Mouse (Mus musculus): ENCODE measurements around the gene Baat. TPM values are rescaled to one million over a fixed set of nuclear protein-coding genes. Genes with fewer than 3 reads are reported as not detected.
A peak's percentile ranks its signal among the peaks of the same experiment; 100 is the strongest.

The Baat gene
- polyA plus RNA-seq, 2 experiments, result 0.47 to 0.86 TPM

- Histone ChIP-seq H3K9me3 (ENCODE audit: control insufficient read depth, low read length) (no peaks in the 10 kb centered on the region; the same call in 1 of the 2 replicates), H3K9ac (replicated peaks) (no peak overlapping the region), H3K4me3 (ENCODE audit: insufficient read depth in 1 of 2, low read depth in 2 of 2, low read length in 2 of 2) (no peak overlapping the region), H3K27me3 (ENCODE audit: control insufficient read depth, insufficient read depth, low read length) (no peaks in the 10 kb centered on the region), H3K36me3 (replicated peaks; ENCODE audit: control insufficient read depth, insufficient read depth, low read depth) (peaks cover 2% of the 10 kb centered on the region), H3K27ac (no peak overlapping the region), H3K4me1 (replicated peaks; ENCODE audit: control insufficient read depth in 2 of 2, insufficient read depth in 2 of 2, low read length in 1 of 2) (no peaks in the 10 kb centered on the region), H3K4me2 (ENCODE audit: low read depth) (no peak overlapping the region)
- ATAC-seq (ENCODE audit: insufficient read depth) (no peak), DNase-seq (ENCODE audit: low read depth in 3 of 3, low spot score in 3 of 3) (no peak)
- TF ChIP-seq CTCF (IDR thresholded peaks at IDR 0.05; ENCODE audit: low read depth) (no peak), EP300 (IDR thresholded peaks at IDR 0.05; ENCODE audit: low read depth) (no peak)
- WGBS (ENCODE audit: insufficient replicate concordance), result 63% methylated on average over 3 of the region's 3 CpGs
These were observed 28.7 kb upstream of the Baat start for GRCm38 (mm10) chr4:49535036-49535435.

DNA sequence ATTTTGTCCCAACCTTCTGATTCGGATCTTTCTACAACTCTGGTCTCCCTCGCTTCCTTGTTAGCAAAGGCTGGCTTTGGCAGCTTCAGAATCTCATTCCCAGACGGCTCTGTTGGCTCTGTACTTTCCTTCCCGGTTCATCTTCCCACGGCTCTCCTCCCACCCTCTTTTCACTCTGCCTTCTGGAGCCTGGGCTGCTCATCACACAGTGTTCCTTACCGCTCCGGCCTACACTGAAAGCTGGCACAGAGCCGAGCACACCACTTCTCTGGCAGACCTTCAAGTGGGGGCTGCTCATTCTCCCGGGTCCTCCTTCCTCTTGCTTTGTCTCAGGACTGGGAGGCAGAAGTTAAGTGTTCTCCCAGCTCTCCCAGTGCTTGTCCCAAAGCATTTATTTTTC, 16.2 kb upstream of the Baat start:
- Histone ChIP-seq H3K27me3 (ENCODE audit: control insufficient read depth, insufficient read depth, low read length) (no peaks in the 10 kb centered on the region), H3K4me3 (ENCODE audit: insufficient read depth in 1 of 2, low read depth in 2 of 2, low read length in 2 of 2) (no peak overlapping the region), H3K9me3 (ENCODE audit: control insufficient read depth, low read length) (no peaks in the 10 kb centered on the region), H3K9ac (replicated peaks) (no peak overlapping the region), H3K27ac (no peak overlapping the region), H3K4me2 (ENCODE audit: low read depth) (no peak overlapping the region), H3K36me3 (replicated peaks; ENCODE audit: control insufficient read depth, insufficient read depth, low read depth) (peaks cover 4% of the 10 kb centered on the region; the same call in 1 of the 2 replicates), H3K4me1 (replicated peaks; ENCODE audit: control insufficient read depth in 2 of 2, insufficient read depth in 2 of 2, low read length in 1 of 2) (peaks cover 7 to 8% of the 10 kb centered on the region in 2 experiments)
- whole genome bisulfite sequencing (ENCODE audit: insufficient replicate concordance), result 77% methylated on average over 9 of the region's 9 CpGs
- ATAC-seq (ENCODE audit: insufficient read depth), result no peak
- no peak for TF ChIP-seq CTCF (IDR thresholded peaks at IDR 0.05; ENCODE audit: low read depth)
- no peak for TF ChIP-seq EP300 (IDR thresholded peaks at IDR 0.05; ENCODE audit: low read depth)
- DNase-seq (ENCODE audit: low read depth in 3 of 3, low spot score in 3 of 3), result no peak

GRCm38 (mm10) chr4:49521346-49521745, 15.0 kb upstream of the Baat start:
- ATAC-seq (ENCODE audit: insufficient read depth) (peak; percentile 48), DNase-seq (ENCODE audit: low read depth in 3 of 3, low spot score in 3 of 3) (peak in 2 of 3 experiments; percentile 10 to 26)
- Histone ChIP-seq H3K36me3 (replicated peaks; ENCODE audit: control insufficient read depth, insufficient read depth, low read depth) (peaks cover 4% of the 10 kb centered on the region; the same call in 1 of the 2 replicates), H3K4me1 (replicated peaks; ENCODE audit: control insufficient read depth in 2 of 2, insufficient read depth in 2 of 2, low read length in 1 of 2) (peaks cover 7 to 14% of the 10 kb centered on the region in 2 experiments), H3K27me3 (ENCODE audit: control insufficient read depth, insufficient read depth, low read length) (no peaks in the 10 kb centered on the region), H3K9ac (replicated peaks) (peak overlapping the region; percentile 77), H3K4me3 (ENCODE audit: insufficient read depth in 1 of 2, low read depth in 2 of 2, low read length in 2 of 2) (peak overlapping the region; percentile 78 to 88), H3K27ac (no peak overlapping the region), H3K9me3 (ENCODE audit: control insufficient read depth, low read length) (no peaks in the 10 kb centered on the region), H3K4me2 (ENCODE audit: low read depth) (peak overlapping the region; percentile 88)
- WGBS (ENCODE audit: insufficient replicate concordance), result under 1% methylated on average over 15 of the region's 17 CpGs
- TF ChIP-seq EP300 (IDR thresholded peaks at IDR 0.05; ENCODE audit: low read depth), result no peak
- peak; percentile 26; the same call in 1 of the 2 replicates for TF ChIP-seq CTCF (IDR thresholded peaks at IDR 0.05; ENCODE audit: low read depth)

GRCm38 (mm10) chr4:49520572-49521340, 14.4 kb upstream of the Baat start, which contains the start of the genes Mrpl50 and Zfp189:
Gene Mrpl50, minus strand, starts transcription at chr4:49521093.
Gene Zfp189, plus strand, starts transcription at chr4:49521176.
- Histone ChIP-seq H3K27me3 (ENCODE audit: control insufficient read depth, insufficient read depth, low read length) (no peaks in the 10 kb centered on the region), H3K27ac (peak within 1 kb of the TSS; percentile 23), H3K9me3 (ENCODE audit: control insufficient read depth, low read length) (no peaks in the 10 kb centered on the region), H3K9ac (replicated peaks) (peak within 1 kb of the TSS; percentile 77), H3K4me1 (replicated peaks; ENCODE audit: control insufficient read depth in 2 of 2, insufficient read depth in 2 of 2, low read length in 1 of 2) (peaks cover 7 to 14% of the 10 kb centered on the region in 2 experiments), H3K4me3 (ENCODE audit: insufficient read depth in 1 of 2, low read depth in 2 of 2, low read length in 2 of 2) (peak within 1 kb of the TSS; percentile 78 to 88), H3K4me2 (ENCODE audit: low read depth) (peak within 1 kb of the TSS; percentile 88), H3K36me3 (replicated peaks; ENCODE audit: control insufficient read depth, insufficient read depth, low read depth) (peaks cover 4% of the 10 kb centered on the region; the same call in 1 of the 2 replicates)
- ATAC-seq (ENCODE audit: insufficient read depth), result peak; percentile 98
- TF ChIP-seq EP300 (IDR thresholded peaks at IDR 0.05; ENCODE audit: low read depth) (no peak), CTCF (IDR thresholded peaks at IDR 0.05; ENCODE audit: low read depth) (no peak)
- under 1% methylated on average over 41 of the region's 41 CpGs for WGBS (ENCODE audit: insufficient replicate concordance)
- DNase-seq (ENCODE audit: low read depth in 3 of 3, low spot score in 3 of 3), result peak; percentile 95 to 97 (median 96)

GRCm38 (mm10) chr4:49519476-49519875, 13.1 kb upstream of the Baat start:
- Histone ChIP-seq H3K36me3 (replicated peaks; ENCODE audit: control insufficient read depth, insufficient read depth, low read depth) (peaks cover 5% of the 10 kb centered on the region; the same call in 1 of the 2 replicates), H3K4me3 (ENCODE audit: insufficient read depth in 1 of 2, low read depth in 2 of 2, low read length in 2 of 2) (peak overlapping the region; percentile 38 to 78; a peak in 3 of 4 replicates), H3K4me1 (replicated peaks; ENCODE audit: control insufficient read depth in 2 of 2, insufficient read depth in 2 of 2, low read length in 1 of 2) (peaks cover 7 to 14% of the 10 kb centered on the region in 2 experiments), H3K4me2 (ENCODE audit: low read depth) (peak overlapping the region; percentile 81), H3K27ac (no peak overlapping the region), H3K9me3 (ENCODE audit: control insufficient read depth, low read length) (no peaks in the 10 kb centered on the region), H3K27me3 (ENCODE audit: control insufficient read depth, insufficient read depth, low read length) (no peaks in the 10 kb centered on the region), H3K9ac (replicated peaks) (no peak overlapping the region)
- ATAC-seq (ENCODE audit: insufficient read depth), result no peak
- DNase-seq (ENCODE audit: low read depth in 3 of 3, low spot score in 3 of 3), result peak; percentile 41 to 57 (median 53)
- TF ChIP-seq EP300 (IDR thresholded peaks at IDR 0.05; ENCODE audit: low read depth) (no peak), CTCF (IDR thresholded peaks at IDR 0.05; ENCODE audit: low read depth) (peak; percentile 63)
- whole genome bisulfite sequencing (ENCODE audit: insufficient replicate concordance), result 58% methylated on average over 5 of the region's 5 CpGs
